Mouse (Mus musculus) gastrocnemius, adult 8-10 months (tissue): Measurements from ENCODE around the gene Adssl1. TPM values are rescaled to one million over a fixed set of nuclear protein-coding genes. Genes with fewer than 3 reads are reported as not detected.

Experiments used
- DNase-seq, 2 experiments: peaks; one replicate each; pipeline ENCODE4 v3.0.0; 2022; ENCODE audit warnings: low spot score in 2 of 2
- microRNA-seq: library from miRNA; unstranded; fragments of <30 nt; microRNA quantifications from one replicate; pipeline ENCODE4 v1.2.0, GENCODE M21; 2022
- total RNA-seq, 4 experiments: library from RNA; stranded (reverse); gene quantifications; 2 replicates each; pipeline ENCODE4 v1.2.4; 2022

Gene Adssl1
- total RNA-seq, 4 experiments from 2014 or later, result 952 to 1,087 (median 1,016) TPM

- DNase-seq, result peak; percentile 66 to 71
Observed at GRCm38 (mm10) chr12:112675245-112676035, 55.6 kb downstream of the Adssl1 start.

GRCm38 (mm10) chr12:112677076-112677475, 57.2 kb downstream of the Adssl1 start:
- DNase-seq, result no peak

GRCm38 (mm10) chr12:112677943-112678554, 58.2 kb downstream of the Adssl1 start:
- DNase-seq, result no peak

- DNase-seq, result peak in 1 of 2 experiments; percentile 49
Observed at GRCm38 (mm10) chr12:112678555-112679026, 58.7 kb downstream of the Adssl1 start, which contains the start of gene Zbtb42. Zbtb42 (plus strand) TSS chr12:112678828.

- DNase-seq, result no peak
Observed at GRCm38 (mm10) chr12:112679027-112679996, 59.5 kb downstream of the Adssl1 start.

- DNase-seq, result no peak
Observed at GRCm38 (mm10) chr12:112683351-112683750, 63.5 kb downstream of the Adssl1 start.

GRCm38 (mm10) chr12:112688458-112688857, 68.6 kb downstream of the Adssl1 start:
- DNase-seq, result no peak

Small RNA genes within 50 kb of the gene (microRNA-seq; reads per million reads assigned to microRNA genes)
- not detected for gene Mir6939

Other genes with a start within 250 kb of the Adssl1 start
- gene A530016L24Rik, start 130.6 kb upstream of the Adssl1 start, total RNA-seq, result 1 to 10 TPM in 3 of 4 experiments, under 1 TPM in 1; 0.97 to 3.9 (median 2.4) TPM
- not detected for gene Tmem179, start 103.3 kb upstream of the Adssl1 start, total RNA-seq
- 1 to 10 TPM; 6.7 to 9.2 (median 8.4) TPM for gene Inf2, start 31.3 kb upstream of the Adssl1 start, total RNA-seq
- 10 to 100 TPM; 22.2 to 26.3 (median 24.3) TPM for gene Siva1, start 24.6 kb downstream of the Adssl1 start, total RNA-seq
- gene Akt1, start 54.8 kb downstream of the Adssl1 start, total RNA-seq, result 10 to 100 TPM; 41.6 to 42.5 (median 42.0) TPM
- gene Zbtb42, start 58.8 kb downstream of the Adssl1 start, total RNA-seq, result under 1 TPM; 0.48 to 0.90 (median 0.58) TPM
- gene Cep170b, start 100.4 kb downstream of the Adssl1 start, total RNA-seq, result 10 to 100 TPM in 3 of 4 experiments, 1 to 10 TPM in 1; 9.8 to 18.4 (median 12.5) TPM
- gene Pld4, start 140.6 kb downstream of the Adssl1 start, total RNA-seq, result 1 to 10 TPM in 3 of 4 experiments, under 1 TPM in 1; 0.48 to 2.5 (median 1.7) TPM
- gene Ahnak2, start 182.6 kb downstream of the Adssl1 start, total RNA-seq, result 1 to 10 TPM; 6.9 to 8.7 (median 7.6) TPM
- gene Clba1, start 188.9 kb downstream of the Adssl1 start, total RNA-seq, result under 1 TPM; 0.17 to 0.61 (median 0.45) TPM
- 1 to 10 TPM; 1.9 to 2.8 (median 2.5) TPM for gene Cdca4, start 209.4 kb downstream of the Adssl1 start, total RNA-seq
- gene Gpr132, start 248.2 kb downstream of the Adssl1 start, total RNA-seq, result not detected